Mouse (Mus musculus) right cerebral cortex, adult 18-20 months (tissue): ENCODE measurements at regions not wholly inside any gene's neighbourhood (a gene's known extent, or its start where the extent isn't known, plus 50 kb on each side); places are given as distances from the start of the nearest gene placed in this dataset.

Experiments
- DNase-seq: peaks from one replicate; pipeline ENCODE4 v3.0.0; 2022; ENCODE audit warnings: mixed read lengths

DNA sequence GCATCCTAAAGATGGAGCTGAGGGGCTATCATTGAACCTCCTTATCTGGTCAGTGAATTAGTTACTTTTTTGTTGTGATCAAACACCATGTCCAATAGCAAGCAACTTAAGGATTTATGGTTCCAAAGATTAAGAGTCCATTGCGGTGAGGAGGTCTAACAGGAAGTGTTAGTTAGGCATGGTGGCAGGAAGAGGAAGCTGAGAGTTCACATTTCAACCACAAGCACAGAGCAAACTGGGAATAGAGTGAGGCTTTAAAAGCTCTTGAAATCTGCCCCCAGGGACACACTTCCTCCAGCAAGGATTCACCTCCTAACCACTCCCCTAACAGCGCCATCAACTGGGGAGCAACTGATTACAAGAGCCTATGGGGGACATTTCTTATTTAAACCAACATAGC, 190.9 kb downstream of the Phlda1 start:
- no peak for DNase-seq

DNA sequence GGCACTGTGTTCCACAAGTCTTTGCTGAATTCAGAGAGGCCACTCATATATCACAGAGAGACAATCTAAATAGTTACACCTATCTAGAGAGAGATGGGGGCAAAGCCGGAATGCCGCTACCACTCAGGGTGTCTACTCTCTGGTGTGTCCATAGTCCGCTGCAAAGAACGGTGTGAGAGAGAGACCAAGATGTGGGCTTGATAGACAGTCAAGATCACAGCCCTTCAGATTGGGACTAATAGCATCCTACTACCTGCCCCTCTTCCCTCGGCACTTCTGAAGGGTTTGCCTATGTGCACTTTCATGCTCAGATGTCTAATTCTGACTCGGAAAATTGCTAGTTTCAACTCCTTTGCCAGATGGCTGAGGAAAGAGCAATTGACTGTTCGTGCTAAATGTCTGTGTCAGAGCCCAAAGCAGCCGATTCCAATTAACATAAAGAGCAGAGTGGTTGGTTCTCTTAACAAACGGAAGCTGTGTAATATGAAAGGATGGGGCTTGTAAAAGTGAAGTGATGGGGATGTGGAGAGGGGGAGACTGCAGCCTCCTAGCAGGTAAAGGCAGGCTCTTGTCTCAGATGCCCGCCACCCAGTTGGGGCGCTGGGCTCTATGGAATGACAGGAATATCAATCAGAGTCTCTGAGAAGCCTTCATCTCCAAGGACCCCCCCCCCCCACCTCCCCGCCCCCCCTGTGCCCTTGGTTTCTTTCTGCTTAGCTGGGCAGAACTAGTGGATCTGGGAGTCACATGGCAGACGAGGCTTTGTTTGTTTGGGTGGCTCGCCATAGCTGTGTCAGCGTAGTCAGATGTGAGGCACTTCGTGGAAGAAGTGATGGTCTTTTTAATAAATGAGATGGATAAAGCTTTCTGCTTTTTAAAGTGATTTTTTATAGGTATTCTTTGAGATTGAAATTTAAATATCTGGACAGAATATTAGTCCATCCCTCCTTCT, 193.7 kb downstream of the Phlda1 start:
- DNase-seq = peak; percentile 23

DNA sequence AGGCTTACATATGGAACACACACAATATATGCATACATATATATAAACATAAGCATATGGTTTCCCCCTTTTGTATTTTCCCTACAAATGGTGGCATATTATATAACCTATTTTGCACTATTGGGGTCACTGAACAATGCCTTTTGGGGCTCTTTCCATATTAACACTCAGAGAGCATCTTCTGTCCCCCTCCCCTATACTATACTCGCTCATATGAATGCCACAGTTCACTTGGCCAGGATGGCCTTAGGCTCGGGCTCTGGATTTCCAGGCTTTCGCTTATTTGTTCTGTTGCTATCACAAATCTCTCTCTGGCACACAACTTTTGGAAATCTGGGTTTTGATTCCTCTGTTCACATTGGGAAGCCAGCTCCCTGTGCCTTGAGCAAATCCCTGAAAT, 194.5 kb downstream of the Phlda1 start:
- DNase-seq = no peak

DNA sequence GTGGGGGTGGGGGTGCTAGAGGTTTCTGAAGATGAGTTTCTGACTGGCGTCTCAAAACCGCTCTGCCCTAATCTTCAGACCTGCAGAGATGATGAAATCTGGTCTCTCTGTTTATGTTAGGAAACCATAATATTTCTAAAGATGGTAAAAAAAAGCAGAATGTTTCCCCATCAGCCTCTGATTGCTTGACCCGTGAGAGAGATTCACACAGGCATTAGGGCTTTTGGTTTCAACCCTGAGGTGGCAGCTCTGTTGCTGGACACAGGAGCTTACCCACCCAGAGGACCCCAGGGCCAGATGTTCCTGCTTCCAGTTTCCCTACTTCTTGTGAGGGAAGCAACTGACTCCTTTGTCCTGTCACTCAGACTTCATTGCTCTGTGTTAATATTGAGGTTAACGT, 195.1 kb downstream of the Phlda1 start:
- no peak for DNase-seq

DNA sequence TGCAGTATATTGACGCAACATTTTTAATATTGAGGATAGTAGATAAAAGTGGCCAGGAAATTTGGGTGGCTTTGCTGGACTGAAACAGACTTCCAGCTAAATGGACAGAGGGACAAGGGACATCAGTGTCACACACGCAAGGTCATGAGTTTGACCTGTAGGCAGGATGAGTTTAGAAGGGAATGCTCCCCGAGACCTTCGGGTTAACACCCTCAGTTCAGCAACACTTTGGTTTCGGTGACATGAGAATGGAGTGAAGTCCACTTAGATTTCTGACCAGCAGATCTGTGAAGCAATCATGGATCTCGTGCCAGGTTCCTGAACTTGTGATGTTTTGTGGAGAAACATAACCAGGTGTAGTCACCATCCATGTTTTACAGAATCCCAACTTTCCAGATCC, 196.3 kb downstream of the Phlda1 start:
- DNase-seq = no peak

DNA sequence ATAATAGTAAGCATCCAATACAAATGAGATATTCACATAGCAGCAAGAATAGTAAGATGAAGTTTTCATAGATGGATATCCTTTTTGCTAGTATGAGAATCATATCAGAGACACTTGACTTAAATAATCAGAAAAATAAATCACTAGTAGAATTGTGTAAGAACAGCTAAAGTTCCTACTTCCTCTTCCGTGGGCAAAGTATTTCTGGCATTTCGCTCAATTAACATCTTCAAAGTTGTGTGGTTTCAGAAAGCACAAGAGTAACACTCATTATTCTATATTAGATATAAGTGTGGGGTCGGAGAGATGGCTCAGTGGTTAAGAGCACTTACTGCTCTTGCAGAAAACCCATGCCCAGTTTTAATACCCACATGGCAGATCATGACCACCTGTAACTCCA, 197.4 kb downstream of the Phlda1 start:
- DNase-seq = no peak

DNA sequence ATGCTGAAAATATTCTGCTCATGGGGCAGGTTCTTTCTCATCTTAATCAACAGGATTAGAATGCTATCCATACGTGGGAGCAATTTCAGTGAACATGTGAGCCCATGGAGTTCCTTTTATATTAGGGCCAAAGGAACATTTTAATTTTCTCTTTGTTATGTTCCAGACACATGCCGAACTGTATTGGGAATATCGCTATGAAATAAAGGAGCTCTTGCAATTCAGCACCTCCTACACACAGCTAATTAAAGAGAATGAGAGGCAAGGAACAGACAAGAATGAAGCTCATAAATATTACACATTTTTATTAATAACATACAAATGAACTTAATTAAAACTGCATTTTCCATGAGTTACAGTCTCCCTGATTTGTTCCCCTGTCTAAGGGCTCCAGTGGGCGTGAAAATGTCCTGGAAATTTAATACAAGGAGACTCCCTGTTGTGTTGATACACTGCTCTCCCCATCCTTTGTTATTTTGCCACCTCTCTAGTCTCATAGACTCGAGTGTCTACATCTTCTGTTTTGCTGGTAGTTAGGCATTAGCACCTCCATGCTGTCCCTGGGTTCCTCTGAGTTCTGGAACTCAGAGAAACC, 205.5 kb downstream of the Phlda1 start:
- DNase-seq = no peak

DNA sequence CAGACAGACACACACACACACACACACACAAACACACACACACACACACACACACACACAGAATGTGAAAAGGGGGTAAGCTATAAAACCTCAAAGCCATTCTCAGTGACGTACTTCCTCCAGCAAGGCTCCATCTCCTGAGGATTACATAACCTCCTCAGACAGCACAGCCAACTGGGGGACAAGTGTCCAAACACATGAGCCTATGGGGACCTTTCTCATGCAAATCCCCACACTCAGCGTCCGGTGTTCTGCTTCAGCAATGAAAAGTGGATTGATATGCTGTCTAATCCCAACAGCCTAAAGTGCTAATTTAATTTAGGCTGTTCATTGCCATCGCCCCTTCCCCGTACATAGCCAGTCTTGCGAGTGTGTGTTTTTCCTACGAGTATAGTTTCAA, 206.9 kb downstream of the Phlda1 start:
- no peak for DNase-seq

DNA sequence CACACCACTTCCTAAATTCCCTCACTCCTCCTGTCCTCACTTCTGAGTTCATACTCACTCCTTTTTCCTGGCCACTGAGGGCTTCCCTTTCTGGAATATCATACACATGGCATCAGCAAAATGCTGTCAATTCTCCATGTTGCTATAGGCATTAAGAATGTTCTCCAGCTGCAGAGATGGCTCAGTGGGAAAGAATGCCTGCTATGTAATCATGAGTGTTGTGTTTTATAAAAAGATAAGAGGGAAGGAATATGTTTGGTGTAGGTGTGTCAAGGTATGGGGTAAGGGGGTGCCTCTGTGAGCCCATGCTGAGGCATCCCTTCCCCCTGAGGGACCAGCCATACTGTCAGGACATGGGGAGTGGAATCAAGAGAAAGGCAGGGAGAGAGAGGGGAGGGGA, 207.6 kb downstream of the Phlda1 start:
- no peak for DNase-seq

DNA sequence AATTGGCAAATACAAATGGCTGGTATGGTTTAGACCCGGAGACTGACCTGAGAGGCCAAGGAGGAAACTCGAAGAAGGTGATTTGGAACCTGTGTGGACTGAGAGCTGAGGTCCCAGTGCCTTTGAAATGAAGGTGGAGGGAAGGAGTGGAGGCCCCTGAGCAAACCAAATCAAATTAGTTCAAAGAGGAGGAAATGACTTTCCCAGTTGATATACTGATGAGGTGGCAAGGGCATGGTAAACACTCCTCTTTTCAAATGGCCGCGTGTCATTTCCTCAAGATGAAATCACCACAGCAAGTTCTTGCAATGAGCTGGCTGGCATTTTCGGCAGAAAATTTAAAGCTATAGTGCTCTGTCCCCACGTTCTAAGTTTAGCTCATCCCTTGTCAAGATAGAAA, 209.1 kb downstream of the Phlda1 start:
- DNase-seq = no peak

DNA sequence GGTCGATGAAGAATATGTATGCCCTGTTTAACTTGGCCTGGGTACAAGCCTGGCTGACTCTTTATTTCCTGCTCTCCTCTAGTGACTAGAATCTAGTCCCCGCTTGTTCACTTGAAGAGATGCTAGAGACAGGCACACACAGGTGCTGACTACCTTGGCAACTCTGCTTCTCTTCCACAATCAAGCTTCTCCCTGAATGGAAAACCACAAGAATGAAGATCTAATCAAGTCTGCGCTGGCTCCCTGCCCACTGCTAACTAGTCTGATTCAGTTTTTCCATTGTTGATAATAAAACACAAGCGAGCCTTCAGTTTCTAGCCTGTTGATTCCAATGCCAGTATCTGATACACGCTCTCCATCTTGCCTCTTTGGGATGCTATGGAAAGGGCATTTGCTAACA, 213.5 kb downstream of the Phlda1 start:
- DNase-seq = no peak

DNA sequence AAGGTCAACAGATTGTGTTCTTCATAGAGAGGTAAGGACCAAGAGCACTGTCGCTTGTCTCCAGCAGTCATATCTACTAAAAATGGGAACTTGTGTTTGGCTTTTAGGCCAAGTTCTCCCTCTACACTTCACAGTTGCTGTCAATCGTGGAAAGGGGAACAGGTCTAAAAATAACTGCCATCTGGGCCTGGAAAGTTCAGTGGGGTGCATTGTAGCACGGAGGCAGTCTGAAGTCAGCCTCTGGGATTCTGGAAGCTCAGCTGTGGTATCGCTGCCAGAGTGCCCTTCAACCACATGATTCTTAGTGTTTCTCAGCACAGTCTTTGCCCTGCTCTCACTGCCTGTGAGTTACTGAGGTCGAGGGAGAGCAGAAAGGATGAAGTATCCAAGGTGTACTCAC, 215.0 kb downstream of the Phlda1 start:
- no peak for DNase-seq

DNA sequence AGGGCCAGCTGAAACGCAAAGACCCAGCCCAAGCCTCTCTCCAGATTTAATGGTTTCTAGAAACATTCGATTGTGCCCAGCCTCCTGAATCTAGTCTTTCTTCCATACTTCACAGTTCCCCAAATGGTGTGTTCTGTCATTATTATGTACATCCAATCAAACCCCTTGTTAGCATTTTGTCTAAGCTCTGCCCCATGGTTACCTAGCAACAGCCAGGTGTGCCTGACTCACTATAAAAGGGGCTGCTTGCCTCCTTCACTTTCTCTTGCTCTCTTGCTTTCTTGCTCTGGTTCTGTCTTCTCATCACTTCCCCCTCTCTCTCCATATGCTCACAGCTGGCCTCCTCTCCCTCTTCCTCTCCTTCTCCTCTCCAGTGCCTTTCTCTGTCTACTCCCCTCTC, 217.8 kb downstream of the Phlda1 start:
- DNase-seq = no peak

DNA sequence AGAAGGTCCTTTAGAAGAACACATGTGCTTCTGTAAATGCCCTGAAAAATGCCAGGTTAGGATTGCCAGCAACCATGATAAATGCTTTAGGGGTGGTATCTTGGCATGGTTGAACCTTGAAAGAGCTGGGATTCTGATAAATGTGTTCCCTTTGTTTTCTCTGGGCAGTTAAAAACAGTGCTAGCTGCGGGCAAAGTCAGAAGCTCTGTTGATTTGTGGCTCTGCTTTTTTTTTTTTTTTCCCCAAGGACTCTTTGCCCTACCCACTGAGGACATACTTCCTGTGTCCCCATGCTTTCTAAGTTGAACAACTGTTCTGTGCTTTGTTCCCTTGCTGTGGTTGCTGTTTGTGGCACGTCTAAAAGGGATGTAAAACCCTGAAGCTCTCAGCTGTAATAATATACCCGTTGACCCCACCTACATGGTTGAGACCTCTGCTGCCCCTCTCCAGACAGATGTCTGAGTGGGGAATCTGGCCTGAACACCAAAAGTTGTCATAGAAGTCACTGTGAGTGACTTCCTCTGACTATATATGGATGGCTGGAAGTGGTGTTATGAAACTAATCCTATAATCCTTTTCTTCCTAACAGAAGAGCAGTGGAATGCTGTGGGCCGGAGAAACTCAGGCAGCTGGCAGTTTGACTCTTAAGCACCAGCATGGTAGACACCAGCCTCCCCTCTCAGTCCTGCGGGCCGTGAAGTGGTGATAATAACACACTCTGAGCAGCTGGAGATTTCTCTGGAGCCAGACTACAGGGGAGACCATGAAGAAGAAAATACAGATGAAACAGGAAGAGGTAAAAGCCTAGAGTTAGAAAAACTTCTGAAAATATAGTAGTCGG, 218.7 kb downstream of the Phlda1 start:
- no peak for DNase-seq

DNA sequence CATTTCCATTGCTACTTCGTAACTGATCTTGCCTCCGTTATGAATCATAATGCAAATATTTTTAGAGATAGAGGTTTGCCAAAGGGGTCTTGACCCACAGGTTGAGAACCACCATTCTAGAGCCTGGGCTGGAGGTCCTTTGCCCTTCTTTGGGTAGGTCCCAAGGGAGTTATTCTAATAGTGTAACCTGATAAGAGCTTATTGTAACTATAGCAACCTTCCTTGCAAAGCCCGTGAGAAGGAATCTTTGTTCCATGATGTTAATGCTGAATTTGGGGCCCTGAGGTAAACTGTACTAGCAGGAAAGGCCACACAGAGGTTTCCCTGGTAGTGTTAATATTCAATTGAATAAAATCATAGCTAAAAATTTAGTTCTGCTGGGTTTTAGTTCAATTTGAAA, 229.9 kb downstream of the Phlda1 start:
- no peak for DNase-seq

DNA sequence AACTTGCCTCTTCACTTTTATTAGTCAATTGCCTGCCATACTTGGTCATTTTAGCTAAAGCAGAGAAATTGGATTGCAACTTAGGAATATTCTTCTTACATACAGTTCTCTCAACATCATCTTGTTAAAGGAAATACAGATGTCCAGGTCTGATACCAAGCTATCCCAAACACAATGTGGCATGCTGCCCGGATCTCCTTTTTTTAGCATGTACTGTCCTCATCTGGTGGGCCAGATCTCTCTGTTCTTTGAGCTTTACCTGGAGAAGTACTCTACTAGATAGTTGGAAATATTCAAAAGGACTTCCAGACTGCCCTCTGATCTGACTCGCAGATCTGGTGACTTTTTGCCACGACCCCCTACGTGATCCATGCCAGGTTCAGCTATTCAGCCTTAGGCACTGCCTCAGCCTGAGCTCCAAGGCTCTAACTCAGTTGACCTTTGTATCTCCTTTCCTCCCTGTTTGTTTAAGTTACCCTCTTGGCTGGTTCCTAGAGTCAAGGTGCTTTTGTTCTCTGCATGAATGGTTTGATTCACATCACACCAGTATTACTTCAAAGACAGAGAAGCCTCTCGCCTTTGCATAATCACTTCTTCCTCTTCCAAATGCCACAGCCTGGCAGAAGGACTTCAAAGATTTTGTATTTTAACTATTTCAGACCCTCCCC, 232.9 kb upstream of the Krr1 start:
- no peak for DNase-seq

DNA sequence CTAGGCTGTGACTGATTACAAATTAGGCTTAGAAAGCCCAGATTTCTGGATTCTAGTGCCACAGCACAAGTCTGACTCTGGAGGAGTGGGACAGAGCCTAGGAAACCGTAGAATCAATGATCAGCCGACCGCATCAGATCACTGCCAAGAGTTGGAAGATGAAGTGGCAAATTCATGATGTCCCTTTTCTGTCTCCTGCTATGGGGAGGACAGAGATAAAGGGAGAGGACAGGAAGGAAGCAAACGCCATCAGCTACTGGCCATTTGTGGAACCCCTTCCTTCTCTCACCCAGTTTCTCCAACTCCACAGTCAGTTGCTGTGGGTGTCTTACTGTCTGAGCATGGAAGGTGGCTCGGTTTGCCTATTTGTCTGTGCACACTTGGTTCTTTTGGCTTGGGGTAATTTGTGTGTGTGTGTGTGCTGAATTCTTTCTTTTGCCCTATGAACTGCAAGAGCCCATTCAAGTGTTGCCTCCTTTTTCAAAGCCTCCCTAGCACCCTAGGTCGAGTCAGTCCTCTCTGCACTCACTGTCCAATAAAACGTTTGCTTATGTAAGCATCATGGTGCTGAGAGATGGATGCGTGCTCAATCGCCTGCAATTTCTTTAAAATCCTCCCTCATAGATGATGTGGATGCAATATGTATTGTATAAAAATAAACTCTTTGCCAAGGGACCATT, 231.7 kb upstream of the Krr1 start:
- DNase-seq = no peak

DNA sequence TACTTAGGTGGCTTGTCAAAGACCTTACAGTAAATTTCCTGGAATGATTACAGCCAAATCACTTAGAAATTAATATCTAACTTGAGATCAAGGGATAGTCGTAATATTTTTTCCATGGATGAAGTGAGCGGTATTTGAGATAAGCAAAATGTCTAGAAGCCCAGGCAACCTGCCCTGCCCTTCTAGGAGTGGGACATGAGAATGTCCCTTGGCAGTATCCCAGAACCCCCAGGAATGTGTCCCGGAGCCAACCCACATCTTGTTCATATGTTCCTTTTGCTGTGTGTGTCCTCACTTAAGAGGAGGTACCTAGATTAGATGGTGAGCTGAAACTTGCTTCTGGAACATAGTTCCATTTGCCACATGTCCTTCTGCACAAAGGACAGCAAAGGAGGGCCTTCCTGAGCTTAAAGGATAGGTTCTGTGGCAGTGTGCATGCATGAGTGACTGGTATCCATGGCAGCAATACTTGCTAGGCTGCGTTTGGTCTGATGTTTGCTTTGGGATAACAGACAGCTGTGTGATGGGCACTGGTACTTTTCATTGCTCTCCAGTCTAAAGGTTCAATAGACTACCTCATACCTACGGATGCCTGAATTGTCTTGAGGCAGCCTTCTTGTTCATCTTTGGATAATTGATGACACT, 231.0 kb upstream of the Krr1 start:
- no peak for DNase-seq

DNA sequence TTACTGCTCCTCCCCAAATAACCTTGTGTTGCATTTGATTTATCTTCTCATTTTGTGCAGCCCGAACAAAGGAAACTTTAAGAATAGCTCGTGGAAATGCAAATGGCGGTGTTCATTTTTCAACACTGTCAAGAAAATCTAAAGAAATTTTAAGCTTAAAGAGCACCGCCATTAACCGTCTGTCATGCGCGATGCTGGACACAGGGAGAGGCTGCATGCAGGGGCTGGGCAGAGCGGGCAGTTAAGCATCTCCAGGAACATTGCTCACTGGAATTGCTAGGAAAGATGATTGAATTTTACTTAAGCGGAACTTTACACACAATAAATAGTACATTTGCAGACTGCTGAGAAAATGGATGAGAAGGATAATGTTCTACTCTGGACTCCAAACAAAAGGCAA, 229.2 kb upstream of the Krr1 start:
- no peak for DNase-seq

DNA sequence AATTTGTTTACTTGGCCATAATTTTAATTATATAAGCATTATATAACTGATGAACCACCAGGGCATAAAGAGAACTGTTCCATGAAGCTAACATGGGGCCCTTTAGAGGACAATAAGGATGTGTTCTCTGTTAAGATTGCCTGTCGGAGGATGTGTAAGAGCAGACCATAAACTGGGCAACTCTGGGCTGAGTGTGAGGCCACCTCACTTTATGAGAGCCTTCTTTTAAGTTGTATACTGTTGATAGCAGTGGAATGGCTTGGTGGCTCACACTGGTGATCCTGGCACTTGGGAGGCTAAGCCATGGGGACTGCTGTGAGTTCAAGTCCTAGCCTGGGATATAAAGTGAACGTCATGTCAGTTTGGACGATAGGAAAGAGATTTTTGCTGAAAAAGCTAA, 227.3 kb upstream of the Krr1 start:
- no peak for DNase-seq

DNA sequence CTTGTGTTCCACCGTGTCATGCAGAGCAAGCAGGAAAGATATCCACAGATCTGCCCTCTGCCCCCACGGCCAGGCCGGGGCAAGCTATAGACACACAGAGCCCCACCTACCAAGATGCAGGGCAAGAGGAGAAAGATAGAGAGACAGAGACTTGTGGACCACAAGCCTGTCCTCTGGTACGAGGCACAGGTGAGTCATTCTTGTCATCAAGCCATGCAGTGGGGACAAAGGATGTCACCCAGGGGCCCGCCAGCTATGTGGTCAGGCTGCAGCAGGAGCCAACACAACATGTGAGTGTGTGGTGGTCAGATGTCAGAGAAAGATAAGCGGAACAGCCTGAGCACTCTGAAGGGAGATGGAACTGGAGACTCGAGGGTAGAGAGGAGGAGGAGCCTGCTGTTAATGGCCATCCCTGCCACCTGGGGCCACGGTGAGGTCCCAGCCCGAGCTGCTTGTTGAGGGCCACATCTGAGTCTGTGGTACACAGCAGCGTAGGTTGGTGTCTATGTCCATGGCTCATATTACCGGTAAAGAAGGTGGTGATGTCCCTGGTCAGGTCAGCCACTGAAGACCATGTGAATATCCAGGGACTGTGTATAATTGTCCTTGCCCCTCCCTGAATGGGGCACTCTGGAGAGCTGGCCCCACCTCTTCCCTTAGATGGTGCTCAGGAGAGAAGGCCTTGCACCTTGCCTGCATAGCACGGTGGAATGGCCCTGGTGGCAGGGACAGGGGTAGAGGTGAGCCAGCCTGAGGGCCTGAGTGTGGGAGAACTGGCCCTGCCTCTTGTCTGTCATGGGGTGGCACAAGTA, 226.2 kb upstream of the Krr1 start:
- no peak for DNase-seq
